Mouse (Mus musculus): Measurements from ENCODE around the gene Ilk.
A peak's percentile ranks its signal among the peaks of the same experiment; 100 is the strongest.

Ilk gene

DNA sequence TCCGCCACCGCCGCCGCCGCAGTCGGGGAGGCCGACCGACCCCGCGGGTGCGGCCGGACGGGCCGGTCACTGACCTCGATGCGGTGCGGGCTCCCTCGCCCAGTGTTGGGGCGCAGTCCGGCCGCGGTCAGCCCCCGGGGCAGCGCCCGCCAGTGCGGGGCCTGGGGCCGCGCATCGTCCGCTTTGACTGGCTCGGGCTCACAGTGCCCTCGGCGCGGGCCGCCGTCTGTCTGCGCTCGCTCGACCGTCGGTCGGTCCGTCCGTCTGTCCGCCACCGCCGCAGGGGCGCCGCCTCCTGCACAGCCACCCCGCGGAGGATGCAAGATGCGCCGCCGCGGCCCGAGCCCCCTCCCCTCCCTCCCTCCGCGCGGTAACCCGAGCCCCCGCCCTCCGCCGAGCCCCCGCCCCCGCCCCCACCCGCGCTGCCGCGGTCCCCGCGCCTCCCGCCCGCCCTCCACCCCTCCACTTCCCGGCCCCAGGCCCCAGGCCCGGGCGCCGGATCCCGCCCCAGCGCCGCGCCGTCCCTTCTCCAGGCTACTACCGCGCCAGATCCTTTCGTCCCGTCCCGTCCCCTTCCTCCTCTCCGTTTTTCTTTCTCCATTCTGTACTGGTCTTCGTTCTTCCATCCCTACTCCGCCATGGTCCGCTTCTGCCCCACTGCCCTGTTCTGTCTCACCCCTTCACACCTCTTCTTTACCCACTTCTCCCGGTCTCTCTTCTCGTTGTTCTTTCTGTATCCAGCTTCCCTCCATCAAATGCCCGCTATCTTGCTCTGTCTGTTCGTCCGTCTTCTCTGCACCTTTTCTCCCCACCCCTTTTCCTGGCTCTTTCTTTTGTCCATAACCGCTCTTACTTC lies 51.1 kb downstream of the Ilk start, which contains the start of gene Dchs1:
Gene Dchs1 (minus strand): TSS at position 370 of the 856 bp plus-strand sequence.
- DNase-seq = peak; percentile 75

- no peak for DNase-seq
These were observed 54.8 kb downstream of the Ilk start for GRCm38 (mm10) chr7:105791147-105791546.

Data from retina, postnatal 1 day (tissue).